Mouse (Mus musculus) bone marrow macrophage, adult 2 months (primary cell): ENCODE data around the gene Atp6v0a4. TPM values are rescaled to one million over a fixed set of nuclear protein-coding genes. Genes with fewer than 3 reads are reported as not detected.

Source experiments
- H3K27ac ChIP-seq: 2 replicates; pipeline ENCODE4 v1.5.1; 2012; ENCODE audit warnings: low read depth, low read length; ENCODE audit not compliant: insufficient read depth
- H3K4me1 ChIP-seq: 2 replicates; pipeline ENCODE4 v1.6.1; 2012; ENCODE audit warnings: low read length; ENCODE audit not compliant: control insufficient read depth, insufficient read depth
- H3K4me3 ChIP-seq: 2 replicates; pipeline ENCODE4 v1.5.1; 2012; ENCODE audit warnings: mild to moderate bottlenecking, low read length, moderate library complexity; ENCODE audit not compliant: insufficient read depth
- CTCF ChIP-seq: IDR thresholded peaks from 2 replicates; pipeline ENCODE4 v1.5.1; 2012; ENCODE audit warnings: low read depth, mild to moderate bottlenecking, low read length, moderate library complexity
- POLR2A ChIP-seq: IDR thresholded peaks from 2 replicates; pipeline ENCODE4 v1.6.1; 2012; ENCODE audit warnings: mild to moderate bottlenecking, low read depth, low read length, borderline replicate concordance
- polyA plus RNA-seq: library from polyadenylated mRNA; stranded (reverse); fragments of >200 nt; gene quantifications from 2 replicates; pipeline ENCODE4 v1.2.4, GENCODE M21; 2012; ENCODE audit not compliant: missing spikeins, insufficient read depth, insufficient read length

Gene Atp6v0a4
- polyA plus RNA-seq, 1 experiment: not detected

GRCm38 (mm10) chr6:38055471-38056330 lies 68.7 kb downstream of the Atp6v0a4 start:
- Histone ChIP-seq H3K27ac (no peak overlapping the region), H3K4me3 (no peak overlapping the region), H3K4me1 (no peaks in the 10 kb centered on the region)
- no peak for TF ChIP-seq CTCF
- TF ChIP-seq POLR2A: no peak

GRCm38 (mm10) chr6:38049601-38050000 lies 74.8 kb downstream of the Atp6v0a4 start:
- H3K27ac ChIP-seq: no peak overlapping the region
- no peak overlapping the region for H3K4me3 ChIP-seq
- TF ChIP-seq CTCF (no peak), POLR2A (no peak)
- H3K4me1 ChIP-seq: no peaks in the 10 kb centered on the region

GRCm38 (mm10) chr6:38048800-38049561 lies 75.4 kb downstream of the Atp6v0a4 start:
- H3K27ac ChIP-seq: no peak overlapping the region
- H3K4me1 ChIP-seq: no peaks in the 10 kb centered on the region
- H3K4me3 ChIP-seq: no peak overlapping the region
- TF ChIP-seq CTCF (no peak), POLR2A (no peak)

- no peak for TF ChIP-seq CTCF
- no peak for TF ChIP-seq POLR2A
- H3K4me1 ChIP-seq: no peaks in the 10 kb centered on the region
- H3K4me3 ChIP-seq: no peak overlapping the region
- no peak overlapping the region for H3K27ac ChIP-seq
These were observed 76.4 kb downstream of the Atp6v0a4 start for GRCm38 (mm10) chr6:38048003-38048402.

GRCm38 (mm10) chr6:38046838-38047237 lies 77.5 kb downstream of the Atp6v0a4 start, which contains the start of gene Svopl:
Svopl (minus strand) TSS chr6:38046996.
- H3K4me3 ChIP-seq: no peak within 1 kb of the TSS
- H3K27ac ChIP-seq: no peak within 1 kb of the TSS
- TF ChIP-seq POLR2A (no peak), CTCF (no peak)
- no peaks in the 10 kb centered on the region for H3K4me1 ChIP-seq

- TF ChIP-seq CTCF (no peak), POLR2A (no peak)
- no peak overlapping the region for H3K4me3 ChIP-seq
- no peak overlapping the region for H3K27ac ChIP-seq
- no peaks in the 10 kb centered on the region for H3K4me1 ChIP-seq
These were observed 91.4 kb downstream of the Atp6v0a4 start for GRCm38 (mm10) chr6:38032801-38033566.

- Histone ChIP-seq H3K27ac (no peak overlapping the region), H3K4me3 (no peak overlapping the region), H3K4me1 (no peaks in the 10 kb centered on the region)
- TF ChIP-seq CTCF (no peak), POLR2A (no peak)
These were observed 92.4 kb downstream of the Atp6v0a4 start for GRCm38 (mm10) chr6:38031924-38032540.

- Histone ChIP-seq H3K4me3 (no peak overlapping the region), H3K27ac (no peak overlapping the region), H3K4me1 (no peaks in the 10 kb centered on the region)
- TF ChIP-seq POLR2A (no peak), CTCF (no peak)
These were observed 96.2 kb downstream of the Atp6v0a4 start for GRCm38 (mm10) chr6:38028205-38028604.

- Histone ChIP-seq H3K4me3 (no peak overlapping the region), H3K27ac (no peak overlapping the region), H3K4me1 (no peaks in the 10 kb centered on the region)
- TF ChIP-seq CTCF (no peak), POLR2A (no peak)
These were observed 96.6 kb downstream of the Atp6v0a4 start for GRCm38 (mm10) chr6:38027771-38028170.
